Mouse (Mus musculus) kidney, embryonic 14.5 days (tissue): ENCODE measurements around the gene Rassf3. TPM values are rescaled to one million over a fixed set of nuclear protein-coding genes. Genes with fewer than 3 reads are reported as not detected.

Experiments used
- ATAC-seq: fragments of 200-750 bp; cut with Nextera tagmentation; 2 replicates; pipeline ENCODE4 v1.8.0; 2017; ENCODE audit warnings: moderate number of reproducible peaks, mild to moderate bottlenecking, moderate TSS enrichment, moderate library complexity; ENCODE audit not compliant: low FRiP score, low TSS enrichment
- H3K27ac ChIP-seq: fragments of 300-500 bp; sonication (generic); 2 replicates; pipeline ENCODE4 v1.5.1; 2014; ENCODE audit warnings: low read depth, mild to moderate bottlenecking, low read length, moderate library complexity, mixed read lengths
- H3K27me3 ChIP-seq: fragments of 300-500 bp; sonication (generic); 2 replicates; pipeline ENCODE4 v1.6.1; 2014; ENCODE audit warnings: mild to moderate bottlenecking, low read length; ENCODE audit not compliant: control insufficient read depth, insufficient read depth
- H3K36me3 ChIP-seq: fragments of 300-500 bp; sonication (generic); 2 replicates; pipeline ENCODE4 v1.6.1; 2014; ENCODE audit warnings: low read length, mixed read lengths; ENCODE audit not compliant: control insufficient read depth, insufficient read depth
- H3K4me1 ChIP-seq: fragments of 300-500 bp; sonication (generic); 2 replicates; pipeline ENCODE4 v1.6.1; 2014; ENCODE audit warnings: low read length, mixed read lengths; ENCODE audit not compliant: control insufficient read depth, insufficient read depth
- H3K4me2 ChIP-seq: fragments of 300-500 bp; sonication (generic); replicated peaks from 2 replicates; pipeline ENCODE4 v1.6.1; 2014; ENCODE audit warnings: low read depth, mild to moderate bottlenecking, low read length
- H3K4me3 ChIP-seq: fragments of 300-500 bp; sonication (generic); 2 replicates; pipeline ENCODE4 v1.5.1; 2014; ENCODE audit warnings: mild to moderate bottlenecking, low read length
- H3K9ac ChIP-seq: fragments of 300-500 bp; sonication (generic); 2 replicates; pipeline ENCODE4 v1.6.1; 2014; ENCODE audit warnings: low read depth, mild to moderate bottlenecking, low read length, moderate library complexity
- H3K9me3 ChIP-seq: fragments of 300-500 bp; sonication (generic); 2 replicates; pipeline ENCODE4 v1.6.1; 2016; ENCODE audit warnings: low read length; ENCODE audit not compliant: control insufficient read depth
- WGBS: fragments of 180-500 bp; shearing (Covaris S2); extraction: QIAGEN DNeasy Blood & Tissue Kit; methylation state at CpG from one replicate; pipeline ENCODE4 v1.1.7; 2014; 5-methylcytosine and 5-hydroxymethylcytosine counted together
- polyA plus RNA-seq: library from polyadenylated mRNA; unstranded; fragments of >200 nt; fragmentation: Nextera tagmentation; extraction: Ambion mirVana; gene quantifications from 2 replicates; pipeline ENCODE4 v1.2.1, GENCODE M21; 2014

The Rassf3 gene
- polyA plus RNA-seq, 1 experiment from 2014 or later = 13.5 TPM

GRCm38 (mm10) chr10:121365781-121366272 lies 110.3 kb downstream of the Rassf3 start:
- H3K4me1 ChIP-seq = peaks cover 18% of the 10 kb centered on the region
- WGBS = 8% methylated on average over 9 of the region's 9 CpGs
- peaks cover 7% of the 10 kb centered on the region; the same call in 1 of the 2 replicates for H3K36me3 ChIP-seq
- no peaks in the 10 kb centered on the region for H3K27me3 ChIP-seq
- peak overlapping the region; percentile 94 for H3K4me3 ChIP-seq
- no peaks in the 10 kb centered on the region for H3K9me3 ChIP-seq
- H3K9ac ChIP-seq = peak overlapping the region; percentile 90
- peak overlapping the region; percentile 96 for H3K4me2 ChIP-seq
- no peak overlapping the region for H3K27ac ChIP-seq
- no peak for ATAC-seq

- peaks cover 3% of the 10 kb centered on the region; the same call in 1 of the 2 replicates for H3K36me3 ChIP-seq
These were observed 111.2 kb downstream of the Rassf3 start, which contains the start of gene Gns for GRCm38 (mm10) chr10:121364801-121365564. Gene Gns (plus strand): TSS chr10:121365090.

GRCm38 (mm10) chr10:121364306-121364705 lies 111.8 kb downstream of the Rassf3 start:
- 26% methylated on average over 15 of the region's 15 CpGs for WGBS
- Histone ChIP-seq H3K27me3 (no peaks in the 10 kb centered on the region), H3K4me2 (peak overlapping the region; percentile 96), H3K27ac (no peak overlapping the region), H3K4me1 (peaks cover 18% of the 10 kb centered on the region), H3K36me3 (no peaks in the 10 kb centered on the region), H3K9ac (peak overlapping the region; percentile 90), H3K4me3 (peak overlapping the region; percentile 94), H3K9me3 (no peaks in the 10 kb centered on the region)
- ATAC-seq = peak; percentile 4; the same call in 1 of the 2 replicates

More at GRCm38 (mm10) chr10:121364801-121365564, 111.2 kb downstream of the Rassf3 start, which contains the start of gene Gns:
- H3K4me3 ChIP-seq = peak within 1 kb of the TSS; percentile 94
- no peaks in the 10 kb centered on the region for H3K9me3 ChIP-seq
- peaks cover 18% of the 10 kb centered on the region for H3K4me1 ChIP-seq
- under 1% methylated on average over 63 of the region's 72 CpGs for WGBS
- H3K4me2 ChIP-seq = peak within 1 kb of the TSS; percentile 96
- no peaks in the 10 kb centered on the region for H3K27me3 ChIP-seq
- peak within 1 kb of the TSS; percentile 90 for H3K9ac ChIP-seq
- H3K27ac ChIP-seq = no peak within 1 kb of the TSS
- ATAC-seq = peak; percentile 98

GRCm38 (mm10) chr10:121363201-121363600 lies 112.9 kb downstream of the Rassf3 start:
- Histone ChIP-seq H3K9me3 (no peaks in the 10 kb centered on the region), H3K4me1 (peaks cover 18% of the 10 kb centered on the region), H3K36me3 (no peaks in the 10 kb centered on the region), H3K9ac (no peak overlapping the region), H3K4me3 (no peak overlapping the region), H3K27ac (no peak overlapping the region), H3K27me3 (no peaks in the 10 kb centered on the region), H3K4me2 (no peak overlapping the region)
- WGBS = 82% methylated on average over 8 of the region's 8 CpGs
- no peak for ATAC-seq

- ATAC-seq = no peak
- H3K4me1 ChIP-seq = 0 out of 2 replicates have a peak, but pooled peaks cover 3% of the 10 kb centered on the region
- WGBS = 90% methylated on average over 2 of the region's 2 CpGs
- H3K4me2 ChIP-seq = no peak overlapping the region
- no peaks in the 10 kb centered on the region for H3K27me3 ChIP-seq
- no peaks in the 10 kb centered on the region for H3K36me3 ChIP-seq
- H3K4me3 ChIP-seq = no peak overlapping the region
- H3K9me3 ChIP-seq = no peaks in the 10 kb centered on the region
- no peak overlapping the region for H3K27ac ChIP-seq
- no peak overlapping the region for H3K9ac ChIP-seq
These were observed 115.8 kb downstream of the Rassf3 start for GRCm38 (mm10) chr10:121360358-121360757.

Other genes with a start within 250 kb of the Rassf3 start
- gene Tbc1d30, start 125.1 kb downstream of the Rassf3 start, polyA plus RNA-seq = 0.60 and 0.76 TPM in 2 replicates
- 26.5 and 48.7 TPM in 2 replicates for gene Gns, start 111.3 kb downstream of the Rassf3 start, polyA plus RNA-seq
- 21.2 and 37.5 TPM in 2 replicates for gene Tbk1, start 110.4 kb upstream of the Rassf3 start, polyA plus RNA-seq
- 34.9 and 63.6 TPM in 2 replicates for gene Xpot, start 150.0 kb upstream of the Rassf3 start, polyA plus RNA-seq
- gene D930020B18Rik, start 165.2 kb upstream of the Rassf3 start, polyA plus RNA-seq = 0.20 and 0.50 TPM in 2 replicates